Mouse (Mus musculus): ENCODE measurements around the gene Snap91.

DNA sequence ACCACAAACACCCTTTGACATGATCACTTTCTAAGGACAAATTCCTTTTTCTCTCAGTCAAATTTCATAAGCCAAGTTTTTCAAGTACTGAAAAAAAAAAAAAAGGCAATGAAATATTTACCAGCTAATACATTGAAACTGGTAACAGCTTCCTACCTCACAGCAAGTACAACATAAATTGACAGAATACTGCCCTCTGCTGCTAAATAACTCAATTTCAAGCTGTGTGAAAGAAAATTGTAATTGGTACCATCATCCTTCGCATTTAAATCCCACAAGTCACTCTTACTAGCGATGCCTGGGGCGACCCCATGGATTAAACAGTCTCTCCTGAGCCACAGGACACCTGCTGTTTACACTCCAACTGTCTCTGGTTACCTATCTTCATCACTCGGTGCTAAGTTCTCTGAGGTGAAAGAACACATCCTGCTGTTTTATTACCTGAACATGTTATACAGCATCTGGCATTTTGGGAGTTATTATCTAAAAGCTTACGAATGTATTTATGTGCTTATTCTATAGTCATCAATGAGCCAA, 69.7 kb downstream of the Snap91 start:
- no peak for TF ChIP-seq CTCF (IDR thresholded peaks at IDR 0.05; ENCODE audit: low read depth, low read length)
- no peak for TF ChIP-seq POLR2A (IDR thresholded peaks at IDR 0.05; ENCODE audit: extremely low read depth, insufficient read depth, low read length)
